Mouse (Mus musculus) MEL (cell line): ENCODE data around the gene Kcnj4. TPM values are rescaled to one million over a fixed set of nuclear protein-coding genes. Genes with fewer than 3 reads are reported as not detected.

Experiments
- DNase-seq: peaks from one replicate; pipeline ENCODE4 v3.0.0; 2011; ENCODE audit warnings: low read depth, low spot score
- H3K27ac ChIP-seq: 2 replicates; pipeline ENCODE4 v1.5.1; 2012; ENCODE audit warnings: low read depth, mild to moderate bottlenecking, control low read depth, low read length, moderate library complexity; ENCODE audit not compliant: control insufficient read depth
- H3K27me3 ChIP-seq, 2 experiments: fragments of 150-350 bp in 1 of 2; sonication (generic) in 1 of 2; 2 replicates each; pipeline ENCODE4 v1.6.1; 2012; ENCODE audit warnings: low read length in 2 of 2, mild to moderate bottlenecking in 2 of 2, improper control_type of control experiment in 1 of 2, moderate library complexity in 1 of 2; ENCODE audit not compliant: insufficient read depth in 2 of 2, control insufficient read depth in 1 of 2
- H3K36me3 ChIP-seq, 2 experiments: 2 replicates each; pipeline ENCODE4 v1.6.1; 2012 to 2014; ENCODE audit warnings: low read length in 2 of 2, improper control_type of control experiment in 1 of 2, inconsistent platforms in 1 of 2, mild to moderate bottlenecking in 1 of 2; ENCODE audit not compliant: insufficient read depth in 2 of 2, control insufficient read depth in 1 of 2
- H3K4me1 ChIP-seq, 2 experiments: fragments of 150-350 bp in 1 of 2; sonication (generic) in 1 of 2; 2 replicates each; pipeline ENCODE4 v1.6.1; 2012; ENCODE audit warnings: low read length in 2 of 2, improper control_type of control experiment in 1 of 2, mild to moderate bottlenecking in 1 of 2; ENCODE audit not compliant: insufficient read depth in 2 of 2, control insufficient read depth in 1 of 2
- H3K4me3 ChIP-seq, 2 experiments: fragments of 150-350 bp in 1 of 2; sonication (generic) in 1 of 2; 2 replicates each; pipeline ENCODE4 v1.5.1; 2012; ENCODE audit warnings: low read depth in 2 of 2, low read length in 2 of 2, mild to moderate bottlenecking in 2 of 2, moderate library complexity in 2 of 2, control low read depth in 1 of 2, improper control_type of control experiment in 1 of 2; ENCODE audit not compliant: control insufficient read depth in 1 of 2, insufficient read depth in 1 of 2
- H3K79me2 ChIP-seq: 2 replicates; pipeline ENCODE4 v1.6.1; 2012; ENCODE audit warnings: mild to moderate bottlenecking, low read length, moderate library complexity; ENCODE audit not compliant: control insufficient read depth, poor library complexity, insufficient read depth
- H3K9ac ChIP-seq: 2 replicates; pipeline ENCODE4 v1.6.1; 2012; ENCODE audit warnings: low read depth, mild to moderate bottlenecking, control low read depth, low read length, moderate library complexity; ENCODE audit not compliant: control insufficient read depth, poor library complexity, severe bottlenecking
- H3K9me3 ChIP-seq: fragments of 150-350 bp; sonication (generic); replicated peaks from 2 replicates; pipeline ENCODE4 v1.6.1; 2012; ENCODE audit warnings: mild to moderate bottlenecking, low read length, improper control_type of control experiment, moderate library complexity; ENCODE audit not compliant: insufficient read depth
- BHLHE40 ChIP-seq: IDR thresholded peaks from 2 replicates; pipeline ENCODE4 v1.6.1; 2012; ENCODE audit warnings: low read depth, mild to moderate bottlenecking, inconsistent platforms, low read length, improper control_type of control experiment, borderline replicate concordance
- E2F4 ChIP-seq: IDR thresholded peaks from 2 replicates; pipeline ENCODE4 v1.6.1; 2011; ENCODE audit warnings: low read depth, low read length, improper control_type of control experiment, borderline replicate concordance
- ELF1 ChIP-seq: IDR thresholded peaks from 2 replicates; pipeline ENCODE4 v1.6.1; 2014; ENCODE audit warnings: low read depth, mild to moderate bottlenecking, inconsistent platforms, low read length, improper control_type of control experiment, moderate library complexity
- EP300 ChIP-seq, 2 experiments: IDR thresholded peaks; 2 replicates each; pipeline ENCODE4 v1.6.1; 2011; ENCODE audit warnings: improper control_type of control experiment in 2 of 2, low read length in 2 of 2, low read depth in 1 of 2, mild to moderate bottlenecking in 1 of 2
- GABPA ChIP-seq: IDR thresholded peaks from 2 replicates; pipeline ENCODE4 v1.6.1; 2012; ENCODE audit warnings: low read depth, mild to moderate bottlenecking, inconsistent platforms, low read length, improper control_type of control experiment, moderate library complexity
- GATA1 ChIP-seq: IDR thresholded peaks from 2 replicates; pipeline ENCODE4 v1.6.1; 2011; ENCODE audit warnings: low read depth, low read length, improper control_type of control experiment
- HCFC1 ChIP-seq: IDR thresholded peaks from 2 replicates; pipeline ENCODE4 v1.6.1; 2012; ENCODE audit warnings: low read depth, mild to moderate bottlenecking, inconsistent platforms, low read length, improper control_type of control experiment, moderate library complexity
- KAT2A ChIP-seq: conservative IDR thresholded peaks from 2 replicates; pipeline ENCODE4 v1.6.1; 2012; ENCODE audit warnings: low read depth, low read length, improper control_type of control experiment, inconsistent platforms
- MAFK ChIP-seq: IDR thresholded peaks from 2 replicates; pipeline ENCODE4 v1.6.1; 2011; ENCODE audit warnings: low read depth, mild to moderate bottlenecking, low read length, improper control_type of control experiment, borderline replicate concordance
- MAX ChIP-seq: IDR thresholded peaks from 2 replicates; pipeline ENCODE4 v1.6.1; 2011; ENCODE audit warnings: low read length, improper control_type of control experiment
- MYB ChIP-seq: IDR thresholded peaks from 2 replicates; pipeline ENCODE4 v1.6.1; 2011; ENCODE audit warnings: mild to moderate bottlenecking, low read depth, low read length, improper control_type of control experiment
- MYC ChIP-seq: IDR thresholded peaks from 2 replicates; pipeline ENCODE4 v1.6.1; 2011; ENCODE audit warnings: low read depth, mild to moderate bottlenecking, low read length, improper control_type of control experiment, moderate library complexity
- POLR2AphosphoS2 ChIP-seq: IDR thresholded peaks from 2 replicates; pipeline ENCODE4 v1.6.1; 2011; ENCODE audit warnings: low read length, improper control_type of control experiment
- POLR2AphosphoS5 ChIP-seq: IDR thresholded peaks from 2 replicates; pipeline ENCODE4 v1.6.1; 2012; ENCODE audit warnings: low read depth, borderline replicate concordance, mild to moderate bottlenecking, inconsistent platforms, low read length, moderate library complexity, mixed read lengths
- SMC3 ChIP-seq: IDR thresholded peaks from 2 replicates; pipeline ENCODE4 v1.6.1; 2011; ENCODE audit warnings: low read depth, low read length, improper control_type of control experiment
- USF1 ChIP-seq: IDR thresholded peaks from 2 replicates; pipeline ENCODE4 v1.6.1; 2014; ENCODE audit warnings: low read depth, mild to moderate bottlenecking, inconsistent platforms, low read length, improper control_type of control experiment, moderate library complexity
- USF2 ChIP-seq, 2 experiments: IDR thresholded peaks; 2 replicates each; pipeline ENCODE4 v1.6.1; 2011 to 2012; ENCODE audit warnings: improper control_type of control experiment in 2 of 2, low read length in 2 of 2, borderline replicate concordance in 1 of 2, inconsistent platforms in 1 of 2, low read depth in 1 of 2, mild to moderate bottlenecking in 1 of 2; ENCODE audit not compliant: insufficient read depth in 1 of 2
- ZC3H11A ChIP-seq: IDR thresholded peaks from 2 replicates; pipeline ENCODE4 v1.6.1; 2012; ENCODE audit warnings: low read depth, mild to moderate bottlenecking, inconsistent platforms, low read length, improper control_type of control experiment
- ZNF384 ChIP-seq: IDR thresholded peaks from 2 replicates; pipeline ENCODE4 v1.6.1; 2012; ENCODE audit warnings: low read depth, mild to moderate bottlenecking, inconsistent platforms, low read length, improper control_type of control experiment
- polyA plus RNA-seq, 2 experiments: library from polyadenylated mRNA; stranded (reverse) in 1 of 2; unstranded in 1 of 2; fragments of >175 nt in 1 of 2; fragments of >200 nt in 1 of 2; gene quantifications; 2 replicates each; pipeline versions ENCODE4 v1.2.1 to v1.2.4; 2012; ENCODE audit warnings: low replicate concordance in 2 of 2, low read depth in 1 of 2; ENCODE audit not compliant: insufficient read length in 2 of 2, insufficient read depth in 1 of 2, missing spikeins in 1 of 2
- total RNA-seq: library from RNA; depleted of rRNA; stranded (reverse); fragments of 300-350 nt; gene quantifications from 2 replicates; pipeline ENCODE4 v1.2.3, GENCODE M21; 2012

The Kcnj4 gene
- total and polyA plus RNA-seq, 3 experiments = 0.07 TPM; not detected in 2

- TF ChIP-seq POLR2AphosphoS2 = 0 out of 2 replicates have a peak, but pooled peaks have one; percentile 13
- no peak for TF ChIP-seq ELF1
- TF ChIP-seq GABPA = no peak
- no peak for TF ChIP-seq MYC
- no peak for TF ChIP-seq MAX
- no peak for TF ChIP-seq SMC3
- H3K27me3 ChIP-seq = no peaks in the 10 kb centered on the region
- H3K36me3 ChIP-seq = peaks cover 0 to 12% of the 10 kb centered on the region in 2 experiments; a peak in 2 of 4 replicates
- H3K4me1 ChIP-seq = no peaks in the 10 kb centered on the region
- no peak overlapping the region for H3K4me3 ChIP-seq
- no peaks in the 10 kb centered on the region for H3K9me3 ChIP-seq
- no peak for DNase-seq
- H3K79me2 ChIP-seq = no peaks in the 10 kb centered on the region
- H3K27ac ChIP-seq = no peak overlapping the region
- no peak overlapping the region for H3K9ac ChIP-seq
These were observed 23.1 kb upstream of the Kcnj4 start for GRCm38 (mm10) chr15:79527991-79528639.

GRCm38 (mm10) chr15:79527192-79527591, 22.2 kb upstream of the Kcnj4 start:
- no peaks in the 10 kb centered on the region for H3K4me1 ChIP-seq
- peaks cover 0 to 9% of the 10 kb centered on the region in 2 experiments; a peak in 2 of 4 replicates for H3K36me3 ChIP-seq
- no peak overlapping the region for H3K9ac ChIP-seq
- no peak overlapping the region for H3K4me3 ChIP-seq
- no peak for TF ChIP-seq BHLHE40
- no peak for TF ChIP-seq ZC3H11A
- TF ChIP-seq MAX = no peak
- no peak for TF ChIP-seq E2F4
- TF ChIP-seq POLR2AphosphoS5 = no peak
- TF ChIP-seq ELF1 = no peak
- TF ChIP-seq ZNF384 = no peak
- TF ChIP-seq EP300 (IDR thresholded peaks at IDR 0.05; ENCODE audit: low read depth in 1 of 2, low read length in 2 of 2) = no peak
- no peak for TF ChIP-seq GATA1
- TF ChIP-seq HCFC1 = no peak
- TF ChIP-seq MAFK = no peak
- TF ChIP-seq MYB = no peak
- no peak for TF ChIP-seq USF1
- TF ChIP-seq KAT2A = no peak
- no peak for TF ChIP-seq USF2 (IDR thresholded peaks at IDR 0.05; ENCODE audit: borderline replicate concordance in 1 of 2, insufficient read depth in 1 of 2, low read depth in 1 of 2, low read length in 2 of 2)
- no peaks in the 10 kb centered on the region for H3K9me3 ChIP-seq
- no peak overlapping the region for H3K27ac ChIP-seq
- DNase-seq = no peak
- no peaks in the 10 kb centered on the region for H3K27me3 ChIP-seq
- H3K79me2 ChIP-seq = no peaks in the 10 kb centered on the region
